Mouse (Mus musculus): ENCODE measurements around the gene Rbms1.

Gene Rbms1

DNA sequence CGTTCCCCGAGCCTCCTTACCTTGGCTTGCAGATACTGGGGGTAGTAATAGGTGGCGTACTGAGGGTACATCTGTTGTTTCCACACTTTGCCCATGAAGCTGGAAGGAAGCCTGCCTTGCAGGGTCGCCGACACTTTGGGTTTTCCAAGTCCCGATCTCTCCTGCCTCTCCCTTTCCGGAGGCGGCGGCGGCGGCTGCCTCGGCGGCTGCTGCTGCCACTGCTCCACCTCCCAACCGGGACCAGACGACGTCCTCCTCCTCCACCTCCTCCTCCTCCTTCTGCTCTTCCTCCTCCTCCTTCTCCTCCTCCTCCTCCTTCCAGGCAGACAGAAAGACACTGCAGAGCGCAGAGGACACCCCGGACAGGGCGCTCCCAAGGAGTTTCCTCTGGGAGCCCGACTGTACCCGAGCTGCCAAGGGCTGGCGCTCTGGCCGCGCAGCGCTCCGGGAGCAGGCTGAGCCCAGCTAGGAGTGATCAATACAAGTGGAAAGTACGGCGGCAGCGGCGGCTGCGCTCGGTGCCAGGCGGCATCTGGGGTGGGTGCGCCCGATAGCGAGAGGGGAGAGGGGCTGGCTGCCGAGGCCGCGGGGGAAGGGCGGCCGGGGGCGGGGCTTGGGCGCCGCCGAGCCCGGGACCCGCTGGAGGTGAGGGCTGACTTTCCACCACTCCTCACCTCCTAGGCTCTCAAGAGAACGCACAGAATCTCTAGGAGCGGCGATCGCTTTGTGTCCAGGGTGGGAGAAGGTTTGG is at the start of gene Rbms1:
TSS of gene Rbms1 (minus strand) at position 522 of the 751 bp plus-strand sequence.
- peak; percentile 48; the same call in 1 of the 2 replicates for TF ChIP-seq GATA4 (IDR thresholded peaks at IDR 0.05; ENCODE audit: insufficient replicate concordance, low read length)

DNA sequence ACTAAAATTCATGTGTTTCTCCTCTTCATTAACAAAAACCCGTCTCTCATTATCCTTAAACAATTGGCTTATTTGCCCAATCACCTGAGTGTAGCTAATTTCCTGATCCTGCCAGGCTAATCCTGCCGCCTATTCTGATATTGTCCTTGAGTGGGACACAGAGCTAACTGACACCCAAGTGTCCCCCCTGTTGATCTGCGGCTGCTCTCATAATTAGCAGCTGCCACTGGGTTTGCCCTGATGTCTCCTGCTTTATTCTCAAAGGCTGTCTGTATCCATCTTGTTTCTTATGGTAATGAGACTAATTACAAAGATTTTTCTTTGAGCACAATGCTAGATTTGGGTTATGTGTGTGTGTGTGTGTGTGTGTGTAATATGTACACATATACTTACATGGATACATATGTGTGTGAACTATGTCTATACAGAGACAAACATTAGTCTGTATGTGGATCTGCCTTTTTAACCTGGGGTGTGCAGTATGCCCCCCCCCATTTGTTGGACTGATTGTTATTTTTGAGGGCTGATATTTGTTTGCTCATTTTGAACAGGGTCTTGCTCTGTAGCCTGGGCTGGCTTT is 49.3 kb upstream of the Rbms1 start:
- no peak for TF ChIP-seq GATA4 (IDR thresholded peaks at IDR 0.05; ENCODE audit: insufficient replicate concordance, low read length)

DNA sequence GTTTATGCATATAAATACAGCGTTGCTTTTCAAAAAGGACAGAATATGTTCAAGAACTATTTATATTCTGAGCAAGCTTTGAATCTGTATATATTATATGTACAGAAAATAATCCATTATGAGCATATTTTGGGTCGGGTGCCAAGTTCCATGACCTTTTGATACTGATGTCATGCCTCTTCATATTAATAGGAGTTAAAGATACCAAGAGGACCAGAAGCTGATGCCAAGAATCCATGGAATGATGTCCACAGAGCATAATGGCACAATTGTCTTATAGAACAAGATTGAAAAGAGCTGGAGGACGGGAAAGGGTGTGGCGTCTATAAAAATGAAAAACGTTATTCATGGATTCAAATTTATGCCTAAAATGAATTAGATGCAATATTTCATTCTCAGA is 23.3 kb upstream of the Rbms1 start:
- TF ChIP-seq GATA4 (IDR thresholded peaks at IDR 0.05; ENCODE audit: insufficient replicate concordance, low read length) = no peak

DNA sequence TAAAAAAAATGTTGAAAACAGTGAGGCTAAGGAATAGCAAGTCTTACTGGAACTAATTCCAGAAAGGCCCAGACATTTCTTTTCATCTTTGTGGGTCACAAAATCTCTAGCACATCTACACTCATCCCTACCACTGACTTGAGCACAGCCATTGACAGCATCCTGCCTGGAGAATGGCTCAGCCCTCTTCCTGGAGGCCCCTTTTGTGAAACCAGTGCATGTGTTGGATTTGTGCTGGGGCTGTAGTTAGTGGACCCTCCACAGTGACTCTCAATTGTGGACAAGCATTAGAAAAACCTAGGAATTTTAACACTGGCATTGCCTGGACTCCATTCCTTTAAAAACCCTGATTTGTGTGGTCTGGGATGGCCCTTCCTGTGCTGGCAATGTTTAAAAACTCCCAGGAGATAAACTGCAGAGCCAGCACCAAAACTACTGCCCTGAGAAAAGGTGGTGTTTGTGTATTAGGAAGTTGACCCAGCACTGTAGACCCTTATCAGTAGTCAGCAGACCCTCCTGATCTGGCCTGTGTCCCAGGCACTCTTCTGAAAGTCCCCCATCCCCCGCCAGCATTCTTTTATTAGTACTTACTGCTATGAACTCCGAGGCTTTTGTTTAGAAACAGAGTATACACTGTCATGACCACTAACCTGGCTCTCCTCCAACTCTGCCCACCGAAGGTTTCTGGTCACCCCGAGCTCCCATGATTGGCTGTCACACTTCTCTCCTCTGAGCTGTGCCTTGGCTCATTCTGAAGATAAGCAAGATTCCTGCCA is 15.7 kb upstream of the Rbms1 start:
- peak; percentile 70; the same call in 1 of the 2 replicates for TF ChIP-seq GATA4 (IDR thresholded peaks at IDR 0.05; ENCODE audit: insufficient replicate concordance, low read length)

DNA sequence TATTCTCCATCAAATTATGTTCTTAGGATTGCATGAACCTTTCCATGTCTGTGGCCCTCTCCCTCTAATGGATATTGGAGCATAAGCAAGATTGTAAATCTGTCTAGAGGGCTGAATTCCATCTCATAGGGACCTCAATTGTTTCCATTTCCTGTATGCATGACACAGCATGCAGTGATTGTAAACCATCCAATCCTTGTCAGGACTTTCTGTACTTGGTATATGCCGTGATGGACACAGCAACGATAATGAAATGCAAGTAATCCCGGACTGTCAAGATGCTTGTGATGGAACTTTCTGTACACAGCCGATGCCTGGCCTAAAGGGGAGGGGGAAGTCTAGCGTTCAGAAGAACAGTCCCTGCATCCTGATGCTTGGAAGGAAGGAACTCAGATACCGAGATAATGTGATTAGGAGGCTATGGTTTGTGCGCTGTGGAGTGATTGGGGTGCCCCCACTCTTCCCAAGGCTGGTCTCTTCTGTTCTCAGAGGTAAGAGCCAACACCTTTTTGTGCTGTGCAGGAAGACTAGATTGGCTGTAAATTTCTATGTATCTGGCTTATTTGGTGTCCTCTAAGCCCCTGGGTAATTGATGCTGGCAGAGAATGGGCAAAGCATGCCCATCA is 9.3 kb upstream of the Rbms1 start:
- peak; percentile 18; the same call in 1 of the 2 replicates for TF ChIP-seq GATA4 (IDR thresholded peaks at IDR 0.05; ENCODE audit: insufficient replicate concordance, low read length)

DNA sequence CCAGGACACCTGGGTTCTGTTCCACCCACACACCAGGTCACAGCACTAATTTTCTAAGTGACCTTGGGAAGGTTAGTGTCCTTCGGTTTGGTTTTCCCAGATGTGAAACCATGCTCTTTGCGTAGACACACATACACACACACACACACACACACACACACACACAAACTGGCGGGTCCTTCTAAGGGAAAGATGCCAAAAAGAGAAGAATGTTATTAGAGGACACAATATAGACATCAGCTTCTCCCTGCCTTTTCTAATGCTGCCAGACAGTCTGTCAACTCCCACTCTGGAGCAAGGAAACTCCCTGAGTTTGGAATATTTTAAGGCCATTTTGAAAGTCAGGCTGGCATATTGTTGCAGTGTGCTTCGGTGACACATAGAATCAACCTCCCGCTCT is 624 bp upstream of the Rbms1 start:
- TF ChIP-seq GATA4 (IDR thresholded peaks at IDR 0.05; ENCODE audit: insufficient replicate concordance, low read length) = no peak

DNA sequence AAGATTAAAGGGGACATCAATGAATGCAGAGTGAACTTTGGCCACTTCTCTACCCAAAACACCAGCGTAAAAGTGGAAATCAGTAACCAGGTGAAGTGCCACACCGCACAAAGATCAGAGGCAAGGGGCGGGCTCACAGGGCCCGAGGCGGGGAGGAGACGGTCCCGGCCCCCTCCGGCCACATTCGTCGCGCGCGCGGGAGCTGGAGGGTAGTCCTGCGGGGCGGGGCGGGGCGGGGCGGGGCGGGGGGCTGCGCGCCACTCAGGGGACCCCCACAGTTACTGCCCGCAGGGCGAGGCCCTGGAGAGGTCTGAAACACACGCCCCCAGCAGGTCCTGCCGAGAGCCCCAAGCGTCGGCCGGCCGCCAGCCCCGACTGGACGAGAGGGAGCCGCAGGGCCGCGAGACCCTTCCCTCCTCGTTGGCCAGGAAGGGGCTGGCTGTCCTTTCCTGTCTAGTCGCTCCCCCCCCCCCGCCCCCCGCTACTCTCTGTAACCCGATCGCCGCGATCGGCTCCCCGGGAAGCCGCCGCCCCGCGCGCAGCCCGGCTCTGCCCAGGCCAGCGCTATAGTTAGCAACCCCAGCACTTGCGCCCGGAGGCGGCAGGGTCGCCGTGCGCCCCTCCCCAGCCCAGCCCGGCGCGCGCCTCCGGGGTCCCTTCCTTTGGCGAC is 856 bp downstream of the Rbms1 start:
- no peak for TF ChIP-seq GATA4 (IDR thresholded peaks at IDR 0.05; ENCODE audit: insufficient replicate concordance, low read length)

DNA sequence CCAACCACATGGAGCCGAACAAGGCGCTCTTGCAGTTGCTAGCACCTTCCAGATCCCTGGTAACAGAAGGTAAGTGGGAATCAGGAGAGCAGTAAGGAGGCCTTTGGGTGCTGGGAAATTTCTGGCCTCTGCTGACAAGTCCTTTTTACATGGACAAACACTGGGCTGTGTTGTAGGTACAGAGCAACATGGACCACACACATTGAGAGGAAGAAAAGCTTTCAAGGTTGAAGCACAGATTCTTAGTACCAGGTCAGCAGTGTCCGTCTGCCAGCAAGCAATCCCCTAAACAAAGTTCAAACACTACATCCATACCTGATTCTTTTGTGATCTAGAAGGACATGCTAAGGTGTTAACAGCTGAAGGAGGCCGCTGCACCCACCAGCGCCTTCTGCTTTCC is 1.7 kb downstream of the Rbms1 start:
- no peak for TF ChIP-seq GATA4 (IDR thresholded peaks at IDR 0.05; ENCODE audit: insufficient replicate concordance, low read length)

DNA sequence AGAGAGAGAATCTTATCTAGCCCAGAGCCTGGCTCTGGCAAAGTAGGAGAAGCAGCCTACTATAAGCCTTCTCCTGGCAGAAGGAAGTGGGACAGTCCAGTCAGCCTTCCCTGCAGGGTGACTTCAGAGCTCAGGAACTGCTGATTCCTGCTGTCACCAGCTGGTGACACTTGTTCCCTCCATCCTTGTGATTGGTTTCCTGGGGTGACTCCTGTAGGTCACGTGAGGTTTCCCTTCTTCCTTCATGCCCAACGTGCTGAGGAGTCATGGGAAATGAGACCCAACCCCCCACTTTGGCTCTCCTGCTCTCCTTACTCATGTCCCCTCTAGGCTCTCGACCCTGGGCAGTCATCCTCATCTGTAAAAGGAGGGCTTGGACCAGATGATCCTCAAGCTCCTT is 14.8 kb downstream of the Rbms1 start:
- no peak for TF ChIP-seq GATA4 (IDR thresholded peaks at IDR 0.05; ENCODE audit: insufficient replicate concordance, low read length)

DNA sequence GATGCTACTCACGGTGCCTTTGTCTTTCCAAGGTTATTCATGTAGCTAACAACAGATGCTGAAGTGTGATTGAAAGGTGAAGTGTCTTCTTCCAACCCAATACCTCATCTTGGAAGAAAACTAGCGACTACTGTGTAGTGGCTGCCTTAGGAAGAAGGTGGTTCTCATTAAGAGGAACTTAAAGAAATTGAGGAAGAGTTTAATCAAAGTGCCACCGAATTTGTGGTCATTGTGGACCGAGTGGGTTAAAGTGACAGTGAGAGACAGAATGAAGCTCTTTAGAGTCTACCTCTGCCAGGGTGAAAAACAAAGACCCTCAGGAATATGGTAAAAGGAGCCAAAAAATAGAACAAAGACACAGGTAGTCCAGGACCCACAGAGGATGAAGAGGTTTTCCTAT is 15.2 kb downstream of the Rbms1 start:
- no peak for TF ChIP-seq GATA4 (IDR thresholded peaks at IDR 0.05; ENCODE audit: insufficient replicate concordance, low read length)

DNA sequence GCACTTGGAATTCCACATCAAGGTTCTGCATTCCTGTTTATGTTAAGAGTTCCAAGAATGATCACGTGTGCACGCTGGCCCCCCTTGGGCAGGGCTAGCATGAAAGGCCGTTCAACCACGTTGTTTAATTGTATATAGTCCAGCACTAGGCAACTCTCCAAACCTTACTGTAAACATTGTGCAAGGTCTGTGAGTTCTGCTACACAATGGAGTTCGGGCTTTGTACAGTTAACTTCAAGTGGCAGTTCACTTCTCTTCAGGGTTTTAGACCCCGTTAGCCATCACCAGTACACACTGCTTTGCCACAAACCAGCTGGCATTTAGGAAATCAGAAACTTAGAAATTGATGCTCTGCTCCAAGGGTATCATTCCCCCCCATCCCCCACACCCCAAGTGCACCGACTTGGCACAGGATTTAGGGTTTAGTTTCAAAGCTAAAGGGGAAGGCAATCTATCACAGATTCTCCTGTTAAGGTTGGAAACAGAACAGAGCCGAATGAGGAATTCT is 22.5 kb downstream of the Rbms1 start:
- no peak for TF ChIP-seq GATA4 (IDR thresholded peaks at IDR 0.05; ENCODE audit: insufficient replicate concordance, low read length)

DNA sequence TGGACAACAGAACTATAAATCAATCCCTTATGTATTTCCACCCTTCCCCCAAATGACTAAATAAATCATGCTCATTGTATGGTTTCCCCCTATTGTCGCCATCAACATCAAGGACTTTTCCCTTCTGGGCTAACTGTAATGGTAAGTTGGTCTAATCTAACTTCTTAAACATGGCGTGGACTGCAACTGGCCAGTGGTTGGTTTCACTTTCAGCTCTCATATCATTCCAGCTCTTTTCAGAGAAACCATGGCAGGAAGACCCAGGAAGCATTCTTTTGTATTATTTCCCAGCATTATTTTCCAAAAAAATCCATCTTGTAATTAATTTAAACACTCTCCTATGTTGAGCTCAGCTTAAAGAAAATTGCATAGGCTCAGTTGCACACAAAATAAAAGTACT is 23.0 kb downstream of the Rbms1 start:
- no peak for TF ChIP-seq GATA4 (IDR thresholded peaks at IDR 0.05; ENCODE audit: insufficient replicate concordance, low read length)

DNA sequence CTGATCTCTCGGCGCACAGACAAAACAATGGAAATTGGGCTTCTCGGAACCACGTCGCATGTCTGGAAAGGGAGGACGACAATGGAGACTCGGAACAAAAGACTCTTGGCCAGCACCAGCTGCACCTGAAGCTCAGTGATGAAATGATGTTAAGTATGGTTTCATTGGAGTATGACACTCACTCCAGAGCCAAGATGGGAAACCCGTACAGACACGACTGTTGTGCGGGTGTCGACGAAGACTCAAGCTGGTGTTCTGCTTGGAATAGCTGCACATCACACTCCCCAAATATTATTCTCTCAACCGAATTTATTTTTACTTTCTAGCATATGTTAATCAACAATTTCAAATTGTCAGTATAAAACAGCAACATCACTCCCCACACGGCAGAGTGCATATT is 26.1 kb downstream of the Rbms1 start:
- no peak for TF ChIP-seq GATA4 (IDR thresholded peaks at IDR 0.05; ENCODE audit: insufficient replicate concordance, low read length)

DNA sequence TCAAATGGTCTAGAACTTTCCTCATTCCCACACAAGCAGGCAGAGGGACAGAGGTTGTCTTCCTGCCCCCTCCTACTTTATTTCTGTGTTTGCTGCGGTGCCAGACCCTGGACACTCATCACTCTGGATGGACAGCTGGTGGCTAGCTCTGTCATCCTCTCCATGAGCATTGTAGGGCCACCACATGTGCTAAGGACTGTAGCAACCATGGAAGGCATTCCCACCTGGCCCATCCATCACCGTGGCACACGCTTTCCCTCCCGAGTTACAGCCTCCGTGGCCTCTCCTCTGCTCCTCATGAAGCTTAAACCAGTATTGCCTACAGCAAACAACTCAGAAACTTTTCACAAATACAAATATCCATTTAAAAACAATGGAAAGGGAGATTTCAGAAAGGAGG is 34.0 kb downstream of the Rbms1 start:
- TF ChIP-seq GATA4 (IDR thresholded peaks at IDR 0.05; ENCODE audit: insufficient replicate concordance, low read length) = no peak

Data from liver, adult (tissue).